Mouse (Mus musculus) lung, embryonic 16.5 days (tissue): Measurements from ENCODE around the gene Dok5. TPM values are rescaled to one million over a fixed set of nuclear protein-coding genes. Genes with fewer than 3 reads are reported as not detected.

ENCODE experiments used
- ATAC-seq: fragments of 200-750 bp; cut with Nextera tagmentation; 2 replicates; pipeline ENCODE4 v1.8.0; 2017; ENCODE audit warnings: low read depth, mild to moderate bottlenecking, moderate library complexity
- H3K27ac ChIP-seq: fragments of 300-500 bp; sonication (generic); 2 replicates; pipeline ENCODE4 v1.5.1; 2014; ENCODE audit warnings: mild to moderate bottlenecking, control low read depth, low read length
- H3K27me3 ChIP-seq: fragments of 300-500 bp; sonication (generic); 2 replicates; pipeline ENCODE4 v1.6.1; 2014; ENCODE audit warnings: low read depth, low read length, mixed read lengths; ENCODE audit not compliant: control insufficient read depth, insufficient read depth
- H3K36me3 ChIP-seq: fragments of 300-500 bp; sonication (generic); 2 replicates; pipeline ENCODE4 v1.6.1; 2014; ENCODE audit warnings: low read length; ENCODE audit not compliant: control insufficient read depth, insufficient read depth
- H3K4me1 ChIP-seq: fragments of 300-500 bp; sonication (generic); replicated peaks from 2 replicates; pipeline ENCODE4 v1.6.1; 2014; ENCODE audit warnings: low read length, mixed read lengths; ENCODE audit not compliant: control insufficient read depth, insufficient read depth
- H3K4me2 ChIP-seq: fragments of 300-500 bp; sonication (generic); 2 replicates; pipeline ENCODE4 v1.6.1; 2014; ENCODE audit warnings: low read depth, low read length, control low read depth
- H3K4me3 ChIP-seq: fragments of 300-500 bp; sonication (generic); 2 replicates; pipeline ENCODE4 v1.5.1; 2014; ENCODE audit warnings: mild to moderate bottlenecking, low read length, control low read depth
- H3K9ac ChIP-seq: fragments of 300-500 bp; sonication (generic); 2 replicates; pipeline ENCODE4 v1.6.1; 2014; ENCODE audit warnings: low read length, control low read depth
- H3K9me3 ChIP-seq: fragments of 300-500 bp; sonication (generic); 2 replicates; pipeline ENCODE4 v1.6.1; 2016; ENCODE audit warnings: low read length; ENCODE audit not compliant: control insufficient read depth
- WGBS: fragments of 180-500 bp; shearing (Covaris S2); extraction: QIAGEN DNeasy Blood & Tissue Kit; methylation state at CpG from one replicate; pipeline ENCODE4 v1.1.7; 2014; 5-methylcytosine and 5-hydroxymethylcytosine counted together
- polyA plus RNA-seq: library from polyadenylated mRNA; unstranded; fragments of >200 nt; fragmentation: Nextera tagmentation; extraction: Ambion mirVana; gene quantifications from 2 replicates; pipeline ENCODE4 v1.2.1, GENCODE M21; 2015

Dok5 gene
- polyA plus RNA-seq, 1 experiment from 2014 or later = 1.9 TPM

GRCm38 (mm10) chr2:170730781-170731180, 826 bp upstream of the Dok5 start:
- H3K4me2 ChIP-seq = no peak overlapping the region

GRCm38 (mm10) chr2:170731205-170731604, 402 bp upstream of the Dok5 start:
- 16% methylated on average over 6 of the region's 6 CpGs for WGBS
- Histone ChIP-seq H3K27me3 (peaks cover 16% of the 10 kb centered on the region), H3K4me1 (peaks cover 2% of the 10 kb centered on the region; the same call in 1 of the 2 replicates), H3K9ac (peak overlapping the region; percentile 49; the same call in 1 of the 2 replicates), H3K27ac (no peak overlapping the region), H3K9me3 (no peaks in the 10 kb centered on the region), H3K4me2 (peak overlapping the region; percentile 82), H3K4me3 (peak overlapping the region; percentile 53), H3K36me3 (no peaks in the 10 kb centered on the region)
- peak; percentile 18 for ATAC-seq

More at GRCm38 (mm10) chr2:170730781-170731180, 826 bp upstream of the Dok5 start:
- H3K27me3 ChIP-seq = peaks cover 16% of the 10 kb centered on the region
- no peak overlapping the region for H3K27ac ChIP-seq
- ATAC-seq = no peak
- no peaks in the 10 kb centered on the region for H3K36me3 ChIP-seq
- WGBS = 47% methylated on average over 13 of the region's 13 CpGs
- no peaks in the 10 kb centered on the region for H3K9me3 ChIP-seq
- H3K4me1 ChIP-seq = peaks cover 2% of the 10 kb centered on the region; the same call in 1 of the 2 replicates
- H3K4me3 ChIP-seq = no peak overlapping the region
- no peak overlapping the region for H3K9ac ChIP-seq

- ATAC-seq = no peak
- H3K36me3 ChIP-seq = no peaks in the 10 kb centered on the region
- H3K27me3 ChIP-seq = peaks cover 16% of the 10 kb centered on the region
- WGBS = 84% methylated on average over 1 of the region's 1 CpGs
- H3K4me1 ChIP-seq = peaks cover 2% of the 10 kb centered on the region; the same call in 1 of the 2 replicates
- H3K4me3 ChIP-seq = no peak overlapping the region
- H3K27ac ChIP-seq = no peak overlapping the region
- no peaks in the 10 kb centered on the region for H3K9me3 ChIP-seq
- no peak overlapping the region for H3K4me2 ChIP-seq
- no peak overlapping the region for H3K9ac ChIP-seq
Measured at GRCm38 (mm10) chr2:170733671-170734070, 2.1 kb downstream of the Dok5 start.

GRCm38 (mm10) chr2:170734446-170734845, 2.8 kb downstream of the Dok5 start:
- H3K4me2 ChIP-seq = no peak overlapping the region
- H3K27me3 ChIP-seq = peaks cover 16% of the 10 kb centered on the region
- H3K4me1 ChIP-seq = peaks cover 2% of the 10 kb centered on the region; the same call in 1 of the 2 replicates
- no peaks in the 10 kb centered on the region for H3K9me3 ChIP-seq
- no peaks in the 10 kb centered on the region for H3K36me3 ChIP-seq
- H3K4me3 ChIP-seq = no peak overlapping the region
- ATAC-seq = no peak
- no peak overlapping the region for H3K27ac ChIP-seq
- WGBS = 37% methylated on average over 3 of the region's 3 CpGs
- no peak overlapping the region for H3K9ac ChIP-seq

GRCm38 (mm10) chr2:170738446-170738845, 6.8 kb downstream of the Dok5 start:
- no peak for ATAC-seq
- Histone ChIP-seq H3K9me3 (no peaks in the 10 kb centered on the region), H3K9ac (no peak overlapping the region), H3K36me3 (no peaks in the 10 kb centered on the region), H3K27me3 (no peaks in the 10 kb centered on the region; the same call in 1 of the 2 replicates), H3K4me3 (no peak overlapping the region), H3K27ac (no peak overlapping the region), H3K4me1 (no peaks in the 10 kb centered on the region), H3K4me2 (no peak overlapping the region)
- WGBS = 86% methylated on average over 9 of the region's 9 CpGs

- Histone ChIP-seq H3K4me1 (no peaks in the 10 kb centered on the region), H3K4me2 (no peak overlapping the region), H3K27ac (no peak overlapping the region), H3K9me3 (no peaks in the 10 kb centered on the region), H3K4me3 (no peak overlapping the region), H3K27me3 (no peaks in the 10 kb centered on the region), H3K36me3 (no peaks in the 10 kb centered on the region), H3K9ac (no peak overlapping the region)
- WGBS = 84% methylated on average over 9 of the region's 9 CpGs
- no peak for ATAC-seq
Measured at GRCm38 (mm10) chr2:170738891-170739290, 7.3 kb downstream of the Dok5 start.

- Histone ChIP-seq H3K27ac (no peak overlapping the region), H3K9me3 (no peaks in the 10 kb centered on the region)
- no peak for ATAC-seq
Measured at GRCm38 (mm10) chr2:170739713-170740365, 8.2 kb downstream of the Dok5 start.

GRCm38 (mm10) chr2:170743521-170743920, 11.9 kb downstream of the Dok5 start:
- no peaks in the 10 kb centered on the region for H3K4me1 ChIP-seq
- WGBS = 59% methylated on average over 2 of the region's 2 CpGs

More at GRCm38 (mm10) chr2:170739713-170740365, 8.2 kb downstream of the Dok5 start:
- Histone ChIP-seq H3K9ac (no peak overlapping the region), H3K4me3 (no peak overlapping the region), H3K4me2 (no peak overlapping the region), H3K4me1 (no peaks in the 10 kb centered on the region), H3K36me3 (no peaks in the 10 kb centered on the region), H3K27me3 (no peaks in the 10 kb centered on the region)
- 43% methylated on average over 8 of the region's 8 CpGs for WGBS

GRCm38 (mm10) chr2:170748901-170749300, 17.3 kb downstream of the Dok5 start:
- H3K4me3 ChIP-seq = no peak overlapping the region
- H3K27me3 ChIP-seq = no peaks in the 10 kb centered on the region
- peaks cover 3% of the 10 kb centered on the region; the same call in 1 of the 2 replicates for H3K9me3 ChIP-seq
- no peak overlapping the region for H3K9ac ChIP-seq
- H3K27ac ChIP-seq = no peak overlapping the region
- no peaks in the 10 kb centered on the region for H3K36me3 ChIP-seq
- H3K4me2 ChIP-seq = no peak overlapping the region
- H3K4me1 ChIP-seq = peaks cover 10% of the 10 kb centered on the region; the same call in 1 of the 2 replicates
- WGBS = 77% methylated on average over 3 of the region's 3 CpGs
- ATAC-seq = no peak

More at GRCm38 (mm10) chr2:170743521-170743920, 11.9 kb downstream of the Dok5 start:
- H3K4me2 ChIP-seq = no peak overlapping the region
- no peaks in the 10 kb centered on the region for H3K27me3 ChIP-seq
- H3K9me3 ChIP-seq = peaks cover 3% of the 10 kb centered on the region; the same call in 1 of the 2 replicates
- H3K36me3 ChIP-seq = no peaks in the 10 kb centered on the region
- no peak overlapping the region for H3K4me3 ChIP-seq
- no peak overlapping the region for H3K9ac ChIP-seq
- no peak for ATAC-seq
- H3K27ac ChIP-seq = no peak overlapping the region
